Mouse (Mus musculus) heart, embryonic 10.5 days (tissue): ENCODE measurements at regions not wholly inside any gene's neighbourhood (a gene's known extent, or its start where the extent isn't known, plus 50 kb on each side); places are given as distances from the start of the nearest gene placed in this dataset.

ENCODE experiments used
- DNase-seq: peaks from one replicate; pipeline ENCODE4 v3.0.0-alpha.2; 2017; ENCODE audit warnings: low spot score
- H3K27ac ChIP-seq: fragments of 300-500 bp; sonication (generic); 2 replicates; pipeline ENCODE4 v1.5.1; 2016; ENCODE audit warnings: mild to moderate bottlenecking
- H3K27me3 ChIP-seq: fragments of 300-500 bp; sonication (generic); 2 replicates; pipeline ENCODE4 v1.6.1; 2016; ENCODE audit warnings: mild to moderate bottlenecking; ENCODE audit not compliant: poor library complexity, insufficient read depth, severe bottlenecking
- H3K36me3 ChIP-seq: fragments of 300-500 bp; sonication (generic); 2 replicates; pipeline ENCODE4 v1.6.1; 2016; ENCODE audit warnings: mild to moderate bottlenecking, moderate library complexity
- H3K4me1 ChIP-seq: fragments of 300-500 bp; sonication (generic); 2 replicates; pipeline ENCODE4 v1.6.1; 2016; ENCODE audit warnings: mild to moderate bottlenecking
- H3K4me3 ChIP-seq: fragments of 300-500 bp; sonication (generic); 2 replicates; pipeline ENCODE4 v1.5.1; 2016; ENCODE audit warnings: mild to moderate bottlenecking, moderate library complexity
- H3K9me3 ChIP-seq: fragments of 300-500 bp; sonication (generic); 2 replicates; pipeline ENCODE4 v1.6.1; 2016; ENCODE audit warnings: mild to moderate bottlenecking, moderate library complexity
- WGBS: fragments of 180-500 bp; shearing (Covaris S2); methylation state at CpG from one replicate; pipeline ENCODE4 v1.1.7; 2016; 5-methylcytosine and 5-hydroxymethylcytosine counted together

GRCm38 (mm10) chr7:36352761-36353160, 345.2 kb upstream of the Tshz3 start:
- WGBS: 39% methylated on average over 2 of the region's 2 CpGs
- 0 out of 2 replicates have a peak, but pooled peaks cover 2% of the 10 kb centered on the region for H3K4me1 ChIP-seq
- H3K4me3 ChIP-seq: no peak overlapping the region
- H3K9me3 ChIP-seq: no peaks in the 10 kb centered on the region
- no peak for DNase-seq
- no peaks in the 10 kb centered on the region for H3K36me3 ChIP-seq
- no peaks in the 10 kb centered on the region for H3K27me3 ChIP-seq
- no peak overlapping the region for H3K27ac ChIP-seq

- H3K36me3 ChIP-seq: no peaks in the 10 kb centered on the region
- H3K9me3 ChIP-seq: no peaks in the 10 kb centered on the region
- 0 out of 2 replicates have a peak, but pooled peaks cover 2% of the 10 kb centered on the region for H3K4me1 ChIP-seq
- no peaks in the 10 kb centered on the region for H3K27me3 ChIP-seq
- no peak overlapping the region for H3K4me3 ChIP-seq
- WGBS: 78% methylated on average over 4 of the region's 4 CpGs
- no peak overlapping the region for H3K27ac ChIP-seq
- DNase-seq: no peak
Observed at GRCm38 (mm10) chr7:36350616-36351015, 347.3 kb upstream of the Tshz3 start.

DNA sequence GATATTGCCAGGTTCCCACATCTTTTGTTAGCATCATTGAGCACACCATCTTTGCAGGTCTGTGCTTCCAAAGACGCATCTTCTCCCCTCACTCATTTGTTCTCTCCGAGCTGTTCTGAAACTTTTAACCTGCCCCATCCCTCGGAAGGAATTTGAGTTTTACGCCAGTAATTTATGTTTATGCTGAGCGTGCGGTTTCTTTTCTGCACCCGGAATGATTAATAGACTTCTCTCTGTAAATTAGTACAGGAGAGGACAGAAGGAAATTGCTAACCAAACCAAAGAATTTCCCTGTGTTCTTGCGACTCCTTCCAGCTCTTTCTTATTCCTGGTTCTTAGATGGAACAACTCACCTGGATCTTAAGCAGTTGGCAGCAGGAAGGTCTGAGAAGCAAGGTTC, 349.7 kb upstream of the Tshz3 start:
- Histone ChIP-seq H3K4me1 (0 out of 2 replicates have a peak, but pooled peaks cover 2% of the 10 kb centered on the region), H3K27ac (no peak overlapping the region), H3K4me3 (no peak overlapping the region), H3K9me3 (no peaks in the 10 kb centered on the region), H3K27me3 (no peaks in the 10 kb centered on the region), H3K36me3 (no peaks in the 10 kb centered on the region)
- DNase-seq: no peak
- WGBS: 86% methylated on average over 8 of the region's 8 CpGs

DNA sequence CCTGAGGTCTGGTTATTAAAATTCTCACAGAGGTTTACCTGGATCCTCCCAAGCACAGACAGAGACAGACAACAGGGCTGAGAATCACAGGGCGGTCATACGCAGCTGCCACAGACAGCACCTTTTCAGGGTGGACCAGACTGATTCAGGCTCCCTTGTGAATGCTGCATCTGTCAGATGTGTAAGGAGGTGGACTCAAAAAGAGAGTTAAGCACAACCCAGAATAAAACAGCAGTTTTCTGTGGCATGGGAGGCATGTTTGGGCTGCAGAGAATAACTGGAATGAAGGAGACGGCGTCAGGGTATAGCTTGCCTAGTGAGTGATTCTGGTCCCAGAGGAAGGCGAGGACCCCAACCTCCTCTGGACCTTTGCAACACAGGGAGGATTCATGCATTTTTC, 363.1 kb upstream of the Tshz3 start:
- H3K27ac ChIP-seq: no peak overlapping the region
- 0 out of 2 replicates have a peak, but pooled peaks cover 8% of the 10 kb centered on the region for H3K4me1 ChIP-seq
- no peaks in the 10 kb centered on the region for H3K27me3 ChIP-seq
- no peaks in the 10 kb centered on the region for H3K36me3 ChIP-seq
- no peak overlapping the region for H3K4me3 ChIP-seq
- no peaks in the 10 kb centered on the region for H3K9me3 ChIP-seq
- 88% methylated on average over 5 of the region's 5 CpGs for WGBS
- no peak for DNase-seq

DNA sequence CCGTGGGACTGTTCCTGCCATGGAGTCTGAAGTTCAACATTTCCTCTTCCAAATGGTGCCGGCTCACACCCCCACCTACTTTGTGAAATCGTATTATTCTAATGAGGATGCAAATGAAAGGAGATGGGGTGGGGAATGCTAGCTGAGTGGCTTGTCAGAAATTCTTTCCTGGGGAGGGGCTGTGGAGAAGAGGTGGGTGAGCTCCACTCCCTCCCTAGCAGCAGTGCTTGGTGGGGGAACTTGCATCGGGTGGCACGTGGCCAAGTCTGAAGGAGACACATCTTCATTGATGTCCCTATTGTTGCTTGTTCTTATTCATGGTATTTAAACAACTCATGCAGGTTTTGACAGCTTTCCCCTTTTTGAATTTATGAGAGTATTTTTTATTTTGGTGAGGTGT, 363.8 kb upstream of the Tshz3 start:
- no peak overlapping the region for H3K27ac ChIP-seq
- no peak overlapping the region for H3K4me3 ChIP-seq
- no peaks in the 10 kb centered on the region for H3K36me3 ChIP-seq
- H3K9me3 ChIP-seq: no peaks in the 10 kb centered on the region
- no peak for DNase-seq
- no peaks in the 10 kb centered on the region for H3K27me3 ChIP-seq
- 0 out of 2 replicates have a peak, but pooled peaks cover 8% of the 10 kb centered on the region for H3K4me1 ChIP-seq
- 37% methylated on average over 5 of the region's 5 CpGs for WGBS

DNA sequence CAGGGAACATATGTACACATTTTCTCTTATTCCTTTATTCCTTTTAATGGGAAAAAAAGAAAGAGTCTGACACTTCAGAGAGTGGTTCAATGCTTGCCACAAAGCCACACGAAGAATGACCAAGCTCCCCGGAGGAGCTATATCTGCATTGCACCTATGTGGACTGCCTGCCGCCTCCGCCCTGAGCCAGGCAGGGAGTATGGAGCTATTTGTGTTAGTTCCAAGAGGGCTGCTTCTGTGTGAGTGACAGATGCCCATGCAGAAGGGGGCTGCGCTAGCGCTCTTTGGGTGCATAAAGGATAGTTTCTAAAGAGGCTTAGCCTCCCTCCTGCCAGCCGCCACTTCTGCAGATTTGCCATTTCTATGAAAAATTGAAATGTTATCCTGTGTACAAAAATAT, 365.3 kb upstream of the Tshz3 start:
- Histone ChIP-seq H3K4me3 (no peak overlapping the region), H3K4me1 (0 out of 2 replicates have a peak, but pooled peaks cover 8% of the 10 kb centered on the region), H3K36me3 (no peaks in the 10 kb centered on the region), H3K27me3 (no peaks in the 10 kb centered on the region), H3K9me3 (no peaks in the 10 kb centered on the region), H3K27ac (no peak overlapping the region)
- no peak for DNase-seq
- WGBS: 61% methylated on average over 7 of the region's 7 CpGs

- WGBS: 81% methylated on average over 2 of the region's 2 CpGs
- no peak for DNase-seq
- Histone ChIP-seq H3K4me3 (no peak overlapping the region), H3K36me3 (no peaks in the 10 kb centered on the region), H3K27me3 (no peaks in the 10 kb centered on the region), H3K27ac (no peak overlapping the region), H3K9me3 (no peaks in the 10 kb centered on the region), H3K4me1 (0 out of 2 replicates have a peak, but pooled peaks cover 3% of the 10 kb centered on the region)
Observed at GRCm38 (mm10) chr7:36328141-36328540, 369.8 kb upstream of the Tshz3 start.

DNA sequence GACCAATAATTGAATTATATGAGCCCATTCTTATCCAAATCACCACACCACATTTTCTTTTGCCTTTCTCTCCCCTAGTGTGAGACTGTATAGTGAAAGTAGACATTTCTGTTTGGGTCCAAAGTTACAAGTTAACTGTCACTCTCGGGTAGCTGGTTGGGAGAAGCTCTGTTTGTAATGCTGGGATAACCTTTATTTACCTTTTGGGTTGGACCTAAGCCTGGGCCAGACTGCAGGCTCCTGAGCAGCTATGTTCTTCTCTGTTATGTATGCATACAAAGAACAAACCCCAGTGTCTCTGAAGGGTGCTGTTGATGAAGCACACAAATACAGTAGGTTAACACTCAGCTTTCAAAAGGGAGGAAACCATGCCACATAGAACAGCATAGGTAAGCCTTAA, 373.9 kb upstream of the Tshz3 start:
- no peak for DNase-seq
- no peaks in the 10 kb centered on the region for H3K36me3 ChIP-seq
- no peak overlapping the region for H3K4me3 ChIP-seq
- no peaks in the 10 kb centered on the region for H3K27me3 ChIP-seq
- no peaks in the 10 kb centered on the region for H3K4me1 ChIP-seq
- 87% methylated on average over 1 of the region's 1 CpGs for WGBS
- H3K27ac ChIP-seq: no peak overlapping the region
- H3K9me3 ChIP-seq: no peaks in the 10 kb centered on the region

DNA sequence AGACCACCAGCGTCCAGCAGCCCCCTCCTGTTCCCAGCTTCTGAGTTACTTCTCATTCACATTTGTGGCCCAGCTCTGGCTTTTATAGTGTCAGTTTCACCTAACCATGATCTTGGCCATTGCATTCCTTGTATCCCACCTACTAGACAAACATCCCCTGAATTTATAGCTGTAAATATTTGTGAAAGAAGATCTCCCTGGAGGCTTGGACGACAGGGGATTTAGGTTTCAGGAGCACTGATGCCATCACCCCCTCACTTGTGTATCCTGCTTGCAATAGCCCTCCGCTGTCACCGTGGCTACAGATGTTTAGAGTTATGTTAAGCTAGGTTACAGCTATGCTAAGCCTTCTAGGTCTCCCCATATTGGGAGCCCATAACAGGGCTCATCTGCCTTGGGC, 375.7 kb upstream of the Tshz3 start:
- WGBS: 73% methylated on average over 4 of the region's 4 CpGs
- DNase-seq: peak; percentile 20
- H3K4me1 ChIP-seq: peaks cover 10% of the 10 kb centered on the region
- H3K27ac ChIP-seq: no peak overlapping the region
- no peak overlapping the region for H3K4me3 ChIP-seq
- H3K9me3 ChIP-seq: no peaks in the 10 kb centered on the region
- no peaks in the 10 kb centered on the region for H3K36me3 ChIP-seq
- H3K27me3 ChIP-seq: no peaks in the 10 kb centered on the region

DNA sequence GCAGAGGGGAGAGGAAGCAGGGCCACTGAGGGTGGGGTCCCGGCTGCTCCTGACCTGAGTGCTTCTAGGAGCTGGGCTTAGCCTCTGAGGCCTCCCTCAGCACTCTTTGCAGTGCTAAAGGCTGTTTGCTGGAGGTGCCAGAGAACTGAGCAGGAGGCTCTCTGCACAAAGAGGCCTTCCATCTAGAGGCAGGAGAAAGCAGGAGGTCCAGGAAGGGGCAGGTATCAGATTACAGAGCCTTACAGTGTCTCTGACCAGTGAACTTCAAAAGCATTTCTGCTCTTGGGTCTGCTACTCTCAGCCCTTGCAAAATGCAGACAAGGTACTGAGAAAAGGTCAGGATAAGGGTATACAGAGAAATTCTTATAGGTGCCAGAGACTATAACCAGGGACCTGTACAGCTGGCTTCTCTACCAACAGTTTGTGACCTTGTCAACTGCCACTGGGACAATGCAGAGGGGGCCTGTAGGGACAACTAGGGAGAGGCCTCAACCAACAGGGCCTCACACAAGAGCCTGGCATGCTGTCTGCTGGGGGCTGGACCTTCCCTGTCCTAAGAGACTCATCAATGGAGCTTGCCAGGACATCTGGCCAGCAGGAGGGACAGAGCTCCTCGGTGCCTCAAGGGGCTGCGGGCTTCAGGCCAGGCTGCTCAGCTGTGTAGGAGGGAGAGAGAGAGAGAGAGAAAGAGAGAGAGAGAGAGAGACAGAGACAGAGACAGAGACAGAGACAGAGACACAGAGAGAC, 380.3 kb upstream of the Tshz3 start:
- Histone ChIP-seq H3K4me3 (no peak overlapping the region), H3K4me1 (peaks cover 14% of the 10 kb centered on the region), H3K27me3 (no peaks in the 10 kb centered on the region), H3K27ac (peak overlapping the region; percentile 79), H3K36me3 (no peaks in the 10 kb centered on the region), H3K9me3 (no peaks in the 10 kb centered on the region)
- DNase-seq: peak; percentile 77
- 43% methylated on average over 3 of the region's 3 CpGs for WGBS

DNA sequence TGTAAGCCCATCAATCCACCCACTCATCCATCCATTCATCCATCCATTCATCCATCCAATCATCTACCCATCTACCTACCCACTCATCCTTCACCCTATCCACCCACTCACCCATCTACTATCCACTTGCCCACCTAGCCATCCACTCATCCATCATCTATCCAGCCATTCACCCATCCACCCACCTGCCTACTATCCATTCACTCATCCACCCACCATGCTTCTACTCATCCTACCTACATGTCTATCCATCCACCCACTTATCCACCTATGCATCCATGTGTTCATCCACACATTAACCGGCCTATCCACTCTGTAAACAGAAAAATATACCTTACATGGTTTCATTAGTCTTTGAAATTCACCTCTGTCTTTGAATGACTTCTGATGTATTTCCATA, 384.2 kb upstream of the Tshz3 start:
- peak; percentile 54 for DNase-seq
- H3K27me3 ChIP-seq: no peaks in the 10 kb centered on the region
- no peak overlapping the region for H3K4me3 ChIP-seq
- peaks cover 14% of the 10 kb centered on the region for H3K4me1 ChIP-seq
- no peak overlapping the region for H3K27ac ChIP-seq
- WGBS: 81% methylated on average over 1 of the region's 1 CpGs
- no peaks in the 10 kb centered on the region for H3K9me3 ChIP-seq
- no peaks in the 10 kb centered on the region for H3K36me3 ChIP-seq

DNA sequence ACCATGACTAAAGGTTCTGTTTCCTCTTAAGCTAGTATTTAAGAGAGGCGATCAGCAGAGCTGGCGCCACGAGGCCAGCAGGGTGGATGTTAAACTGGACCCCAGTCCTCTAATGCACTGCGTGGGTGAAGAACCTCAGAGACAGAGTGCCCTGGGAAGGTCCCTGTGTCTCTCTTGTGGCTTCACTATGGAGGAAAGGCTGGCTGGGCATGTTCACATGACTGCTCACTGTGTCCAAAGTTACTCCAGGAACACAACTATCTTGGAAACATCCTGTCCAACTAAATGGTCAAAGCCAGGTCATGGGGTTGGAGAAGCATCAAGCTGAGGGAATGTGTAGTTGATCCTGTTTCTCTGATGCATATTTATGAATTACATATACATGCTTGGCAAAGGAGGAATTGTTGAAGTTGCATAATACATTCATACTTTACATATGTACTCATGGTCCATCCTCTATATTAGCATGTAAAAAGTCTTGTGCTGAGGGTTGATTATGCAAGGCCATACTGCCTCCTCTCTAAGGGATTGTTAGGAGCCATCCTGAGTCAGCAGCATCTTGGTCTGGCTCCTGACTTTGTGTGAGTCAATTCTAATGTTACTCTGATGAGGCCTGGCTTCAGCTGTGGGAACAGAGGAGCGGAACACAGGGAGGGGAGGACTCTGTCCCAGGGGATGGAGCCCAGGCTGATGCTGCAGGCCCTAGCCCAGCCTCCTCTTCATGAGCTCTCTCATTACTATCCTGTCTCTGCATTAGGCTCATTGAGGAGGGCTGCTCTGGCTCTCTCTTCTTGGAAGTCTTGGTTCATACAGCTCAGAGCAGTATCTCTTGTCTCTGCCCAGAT, 387.9 kb upstream of the Tshz3 start:
- H3K27me3 ChIP-seq: no peaks in the 10 kb centered on the region
- DNase-seq: peak; percentile 11
- WGBS: 77% methylated on average over 5 of the region's 5 CpGs

DNA sequence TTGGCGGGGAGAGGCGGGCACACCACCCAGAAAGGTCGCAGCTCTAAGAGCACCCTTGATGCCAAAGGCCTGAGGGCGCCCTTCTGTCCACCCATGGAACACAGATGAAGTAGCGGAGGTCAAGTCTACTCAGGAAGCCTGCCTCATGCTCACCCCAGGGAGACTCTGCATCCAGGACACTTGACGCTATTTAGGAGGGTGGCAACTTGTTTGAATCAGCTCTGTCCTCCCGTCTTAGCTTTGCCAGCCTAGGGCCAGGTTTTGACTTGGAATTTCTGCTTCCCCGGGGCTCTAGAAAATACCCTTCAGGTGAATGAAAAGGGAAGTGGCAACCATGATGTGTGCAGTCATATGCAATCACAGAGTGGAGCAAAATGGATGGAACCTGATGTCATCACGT, 389.2 kb upstream of the Tshz3 start:
- peak; percentile 51 for DNase-seq
- Histone ChIP-seq H3K27ac (no peak overlapping the region), H3K36me3 (no peaks in the 10 kb centered on the region), H3K4me1 (no peaks in the 10 kb centered on the region), H3K4me3 (no peak overlapping the region), H3K9me3 (no peaks in the 10 kb centered on the region), H3K27me3 (no peaks in the 10 kb centered on the region)
- whole genome bisulfite sequencing: 83% methylated on average over 9 of the region's 9 CpGs

More for the DNA sequence above, 387.9 kb upstream of the Tshz3 start:
- H3K4me3 ChIP-seq: no peak overlapping the region
- no peaks in the 10 kb centered on the region for H3K36me3 ChIP-seq
- no peaks in the 10 kb centered on the region for H3K9me3 ChIP-seq
- no peak overlapping the region for H3K27ac ChIP-seq
- no peaks in the 10 kb centered on the region for H3K4me1 ChIP-seq
